Mouse (Mus musculus): ENCODE results near the gene Slc2a5.

- no peak for TF ChIP-seq CTCF (IDR thresholded peaks at IDR 0.05; ENCODE audit: borderline replicate concordance, insufficient read depth, low read depth, low read length)
- TF ChIP-seq POLR2A (IDR thresholded peaks at IDR 0.05; ENCODE audit: borderline replicate concordance, insufficient read depth, low read length) = no peak
Measured at GRCm38 (mm10) chr4:150072416-150073101, 46.5 kb upstream of the Slc2a5 start.
